Comparison of ENCODE assay signal across 11 mouse cellular contexts in genomic region chr5:25031456-25031856, GRCm38 (mm10).
DNase-seq lines count a peak whose midpoint lies in the region; ATAC-seq and TF ChIP-seq lines count a peak whose summit lies in the region.
"Had no signal": no experiment of that assay in that cellular context is flagged by ENCODE, and none has a peak within 500 bp of the region (broad histone marks: within the 10 kb centered on the region; RNA-seq: fewer than 3 reads in every experiment).

No protein-coding gene starts in this region.

- WGBS in forebrain, postnatal 0 days = 56% methylated on average over 4 of the region's 4 CpGs
- 89% methylated on average over 4 of the region's 4 CpGs for WGBS in forebrain, embryonic 11.5 days
- WGBS in lung, postnatal 0 days = 54% methylated on average over 4 of the region's 4 CpGs

- no peaks in the 10 kb centered on the region for H3K9me3 ChIP-seq in forebrain, postnatal 0 days (ENCODE audit: low read length)
- H3K9me3 ChIP-seq in forebrain, embryonic 11.5 days (ENCODE audit: control insufficient read depth, low read length) = no peaks in the 10 kb centered on the region
- no peaks in the 10 kb centered on the region for H3K9me3 ChIP-seq in lung, postnatal 0 days (ENCODE audit: low read length)

- no peak for TF ChIP-seq CTCF in forebrain, postnatal 0 days (IDR thresholded peaks at IDR 0.05; ENCODE audit: low read depth)
- TF ChIP-seq CTCF in lung, postnatal 0 days (IDR thresholded peaks at IDR 0.05) = no peak

- peak; percentile 36 for DNase-seq in forebrain, postnatal 0 days
- DNase-seq in forebrain, embryonic 11.5 days (ENCODE audit: low spot score) = no peak
- DNase-seq in right cerebral cortex, adult 18-20 months = peak; percentile 63
- no peak for DNase-seq in right cerebral cortex, postnatal 4 days
- peak; percentile 35 to 78 for DNase-seq in left cerebral cortex, adult 9 months (ENCODE audit: low spot score in 2 of 2)
- no peak for DNase-seq in lung, postnatal 0 days (ENCODE audit: low spot score)
- DNase-seq in ovary, postnatal 36 days (ENCODE audit: low spot score) = no peak
- DNase-seq: gastrocnemius, postnatal 14 days had no signal

- H3K36me3 ChIP-seq in forebrain, postnatal 0 days (ENCODE audit: insufficient read depth) = no peaks in the 10 kb centered on the region
- H3K36me3 ChIP-seq in forebrain, embryonic 11.5 days (ENCODE audit: control insufficient read depth, insufficient read depth, low read length) = no peaks in the 10 kb centered on the region
- H3K36me3 ChIP-seq in lung, postnatal 0 days (ENCODE audit: insufficient read depth, low read length) = no peaks in the 10 kb centered on the region

- no peak for TF ChIP-seq EP300 in lung, postnatal 0 days (IDR thresholded peaks at IDR 0.05)

- no peak overlapping the region for H3K4me2 ChIP-seq in forebrain, postnatal 0 days (ENCODE audit: low read depth)
- H3K4me2 ChIP-seq in forebrain, embryonic 11.5 days (ENCODE audit: low read depth, low read length, severe bottlenecking) = no peak overlapping the region
- no peak overlapping the region for H3K4me2 ChIP-seq in lung, postnatal 0 days (replicated peaks; ENCODE audit: low read depth, low read length)

- no peak overlapping the region for H3K27ac ChIP-seq in forebrain, postnatal 0 days (ENCODE audit: low read depth, low read length)
- H3K27ac ChIP-seq in forebrain, embryonic 11.5 days (ENCODE audit: low read depth, low read length) = no peak overlapping the region
- no peak overlapping the region for H3K27ac ChIP-seq in lung, postnatal 0 days (ENCODE audit: low read length)
- H3K27ac ChIP-seq: hindbrain, postnatal 0 days had no signal

- ATAC-seq in forebrain, postnatal 0 days = peak; percentile 89
- no peak for ATAC-seq in forebrain, embryonic 11.5 days (replicated peaks; ENCODE audit: low FRiP score)
- ATAC-seq in megakaryocyte-erythroid progenitor cell, adult 5-6 weeks (replicated peaks; ENCODE audit: low FRiP score, low TSS enrichment, poor library complexity, severe bottlenecking) = peak; percentile 66
- ATAC-seq in lung, postnatal 0 days = no peak
- ATAC-seq: hindbrain, postnatal 0 days had no signal

- H3K4me3 ChIP-seq in forebrain, postnatal 0 days (ENCODE audit: low read depth, low read length) = no peak overlapping the region
- H3K4me3 ChIP-seq in forebrain, embryonic 11.5 days (ENCODE audit: low read depth, low read length) = no peak overlapping the region
- no peak overlapping the region for H3K4me3 ChIP-seq in lung, postnatal 0 days (ENCODE audit: low read depth, low read length)
- H3K4me3 ChIP-seq: erythroblast, embryonic 14.5 days had no signal

- H3K27me3 ChIP-seq in forebrain, postnatal 0 days (ENCODE audit: insufficient read depth, low read length) = no peaks in the 10 kb centered on the region
- H3K27me3 ChIP-seq in forebrain, embryonic 11.5 days (ENCODE audit: control insufficient read depth, insufficient read depth, low read length) = no peaks in the 10 kb centered on the region
- H3K27me3 ChIP-seq in lung, postnatal 0 days (replicated peaks; ENCODE audit: insufficient read depth, low read length) = no peaks in the 10 kb centered on the region

- no peaks in the 10 kb centered on the region for H3K4me1 ChIP-seq in forebrain, postnatal 0 days (ENCODE audit: insufficient read depth)
- H3K4me1 ChIP-seq in forebrain, embryonic 11.5 days (replicated peaks; ENCODE audit: control insufficient read depth, insufficient read depth, low read length) = no peaks in the 10 kb centered on the region
- peaks cover 8% of the 10 kb centered on the region; the same call in 1 of the 2 replicates for H3K4me1 ChIP-seq in lung, postnatal 0 days (ENCODE audit: insufficient read depth, low read depth, low read length)

- H3K9ac ChIP-seq in forebrain, postnatal 0 days = no peak overlapping the region
- H3K9ac ChIP-seq in forebrain, embryonic 11.5 days (ENCODE audit: low read length) = no peak overlapping the region
- H3K9ac ChIP-seq in lung, postnatal 0 days (replicated peaks; ENCODE audit: low read depth) = no peak overlapping the region

Comparison
In these comparisons a context has a peak if more than half of its experiments do, and no peak if none do; other contexts are left out.
1. ATAC-seq: peak in forebrain, postnatal 0 days (single experiment) and megakaryocyte-erythroid progenitor cell, adult 5-6 weeks (single experiment); none in forebrain, embryonic 11.5 days (single experiment) and lung, postnatal 0 days (single experiment).
2. DNase-seq: peak in forebrain, postnatal 0 days (single experiment), right cerebral cortex, adult 18-20 months (single experiment) and left cerebral cortex, adult 9 months (2 of 2); none in forebrain, embryonic 11.5 days (single experiment), right cerebral cortex, postnatal 4 days (single experiment), lung, postnatal 0 days (single experiment) and ovary, postnatal 36 days (single experiment).